Mouse (Mus musculus): ENCODE measurements around the gene Cers3. TPM values are rescaled to one million over a fixed set of nuclear protein-coding genes. Genes with fewer than 3 reads are reported as not detected.

The Cers3 gene
- polyA plus RNA-seq, 1 experiment from 2014 or later, result 5.5 TPM

DNA sequence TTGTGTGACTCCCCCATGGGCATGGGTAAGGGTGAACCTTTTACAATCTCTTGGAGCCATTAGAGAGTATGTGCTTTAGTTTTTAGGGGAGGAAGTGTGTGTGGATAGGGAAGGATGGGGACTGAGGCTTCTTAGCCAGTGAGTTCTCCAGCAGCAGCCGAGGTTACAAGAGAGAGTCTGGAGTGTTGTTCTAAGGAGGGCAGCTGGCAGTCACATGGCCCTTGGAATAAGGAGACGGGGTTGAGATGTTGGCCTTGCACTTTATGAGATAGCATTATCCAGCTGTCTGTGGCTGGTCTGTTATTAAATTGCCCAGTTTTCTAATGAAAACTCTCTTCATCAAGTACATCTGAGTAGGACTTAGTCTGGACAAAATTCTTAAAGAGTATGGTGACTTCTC is 100.5 kb downstream of the Cers3 start:
- Histone ChIP-seq H3K4me3 (no peak overlapping the region), H3K4me1 (peaks cover 36% of the 10 kb centered on the region), H3K9me3 (no peaks in the 10 kb centered on the region), H3K27me3 (no peaks in the 10 kb centered on the region), H3K9ac (no peak overlapping the region), H3K4me2 (no peak overlapping the region), H3K27ac (no peak overlapping the region), H3K36me3 (no peaks in the 10 kb centered on the region)
- no peak for ATAC-seq (ENCODE audit: borderline replicate concordance, extremely low read depth, low FRiP score, low TSS enrichment)
- 23% methylated on average over 2 of the region's 2 CpGs for WGBS

GRCm38 (mm10) chr7:66846582-66846981 is 103.3 kb downstream of the Cers3 start:
- Histone ChIP-seq H3K4me3 (no peak overlapping the region), H3K4me1 (peaks cover 24% of the 10 kb centered on the region), H3K27me3 (no peaks in the 10 kb centered on the region), H3K36me3 (no peaks in the 10 kb centered on the region), H3K9ac (no peak overlapping the region), H3K27ac (no peak overlapping the region), H3K4me2 (no peak overlapping the region), H3K9me3 (no peaks in the 10 kb centered on the region)
- no peak for ATAC-seq (ENCODE audit: borderline replicate concordance, extremely low read depth, low FRiP score, low TSS enrichment)
- 67% methylated on average over 6 of the region's 6 CpGs for WGBS

DNA sequence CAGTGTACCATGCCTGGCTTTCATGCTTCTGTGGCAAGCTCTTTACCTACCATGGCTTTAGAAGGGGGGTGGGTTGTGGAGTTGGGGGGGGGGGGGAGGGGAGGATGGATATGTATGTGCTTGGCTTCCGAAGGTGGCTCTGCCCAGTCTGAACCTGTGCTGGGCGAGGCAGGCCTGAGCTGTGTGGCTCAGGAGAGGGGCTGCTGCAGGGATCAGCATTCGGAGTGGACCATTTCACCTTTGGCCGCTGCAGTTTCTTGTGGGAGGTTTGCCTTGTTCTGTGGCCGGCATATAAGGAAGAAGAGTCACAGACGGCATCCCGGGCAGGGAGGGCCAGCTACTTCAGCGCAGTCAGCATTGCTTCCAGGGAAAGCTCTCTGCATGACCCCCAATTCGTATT is 104.0 kb downstream of the Cers3 start:
- no peak overlapping the region for H3K4me2 ChIP-seq
- no peak for ATAC-seq (ENCODE audit: borderline replicate concordance, extremely low read depth, low FRiP score, low TSS enrichment)
- no peaks in the 10 kb centered on the region for H3K9me3 ChIP-seq
- 69% methylated on average over 9 of the region's 9 CpGs for WGBS
- peaks cover 18% of the 10 kb centered on the region for H3K4me1 ChIP-seq
- H3K27ac ChIP-seq, result no peak overlapping the region
- no peaks in the 10 kb centered on the region for H3K27me3 ChIP-seq
- no peak overlapping the region for H3K4me3 ChIP-seq
- no peak overlapping the region for H3K9ac ChIP-seq
- no peaks in the 10 kb centered on the region for H3K36me3 ChIP-seq

GRCm38 (mm10) chr7:66849316-66849715 is 106.0 kb downstream of the Cers3 start:
- Histone ChIP-seq H3K9me3 (no peaks in the 10 kb centered on the region), H3K4me3 (no peak overlapping the region), H3K9ac (no peak overlapping the region), H3K4me2 (no peak overlapping the region), H3K27ac (no peak overlapping the region), H3K27me3 (no peaks in the 10 kb centered on the region), H3K4me1 (peaks cover 4% of the 10 kb centered on the region; the same call in 1 of the 2 replicates), H3K36me3 (no peaks in the 10 kb centered on the region)
- 94% methylated on average over 6 of the region's 6 CpGs for WGBS
- ATAC-seq (ENCODE audit: borderline replicate concordance, extremely low read depth, low FRiP score, low TSS enrichment), result no peak

DNA sequence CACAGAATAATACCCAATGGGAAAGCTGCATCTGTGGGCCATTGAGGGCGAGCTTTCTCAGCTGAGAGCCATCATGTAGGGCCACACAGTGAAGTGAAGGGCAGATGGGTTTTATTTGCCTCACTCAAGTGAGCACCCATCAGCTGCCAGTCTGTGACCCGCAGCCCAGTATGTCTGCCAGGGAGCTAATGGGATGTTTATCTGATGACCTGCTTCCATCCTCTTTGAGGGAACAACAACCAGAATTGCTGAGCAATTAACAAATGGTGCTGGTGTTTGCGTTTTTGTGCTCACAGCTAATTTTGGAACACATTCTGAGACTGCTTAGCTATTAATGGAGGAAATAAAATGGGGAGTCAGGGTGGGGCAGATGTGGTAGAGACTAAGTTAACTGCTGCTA is 108.9 kb downstream of the Cers3 start:
- no peaks in the 10 kb centered on the region for H3K4me1 ChIP-seq
- peak; percentile 78; the same call in 1 of the 2 replicates for ATAC-seq (ENCODE audit: borderline replicate concordance, extremely low read depth, low FRiP score, low TSS enrichment)
- 0 out of 2 replicates have a peak overlapping the region, but pooled peaks have one; percentile 1 for H3K27ac ChIP-seq
- H3K4me3 ChIP-seq, result no peak overlapping the region
- H3K4me2 ChIP-seq, result no peak overlapping the region
- H3K36me3 ChIP-seq, result peaks cover 3% of the 10 kb centered on the region; the same call in 1 of the 2 replicates
- H3K27me3 ChIP-seq, result no peaks in the 10 kb centered on the region
- WGBS, result 42% methylated on average over 3 of the region's 3 CpGs
- no peaks in the 10 kb centered on the region for H3K9me3 ChIP-seq
- no peak overlapping the region for H3K9ac ChIP-seq

GRCm38 (mm10) chr7:66857610-66858009 is 114.3 kb downstream of the Cers3 start:
- no peak overlapping the region for H3K4me2 ChIP-seq
- H3K36me3 ChIP-seq, result peaks cover 3% of the 10 kb centered on the region; the same call in 1 of the 2 replicates
- no peak overlapping the region for H3K4me3 ChIP-seq
- H3K27me3 ChIP-seq, result no peaks in the 10 kb centered on the region
- 83% methylated on average over 1 of the region's 1 CpGs for WGBS
- no peaks in the 10 kb centered on the region for H3K9me3 ChIP-seq
- no peak for ATAC-seq (ENCODE audit: borderline replicate concordance, extremely low read depth, low FRiP score, low TSS enrichment)
- peak overlapping the region; percentile 76 for H3K27ac ChIP-seq
- peaks cover 8% of the 10 kb centered on the region for H3K4me1 ChIP-seq
- no peak overlapping the region for H3K9ac ChIP-seq

DNA sequence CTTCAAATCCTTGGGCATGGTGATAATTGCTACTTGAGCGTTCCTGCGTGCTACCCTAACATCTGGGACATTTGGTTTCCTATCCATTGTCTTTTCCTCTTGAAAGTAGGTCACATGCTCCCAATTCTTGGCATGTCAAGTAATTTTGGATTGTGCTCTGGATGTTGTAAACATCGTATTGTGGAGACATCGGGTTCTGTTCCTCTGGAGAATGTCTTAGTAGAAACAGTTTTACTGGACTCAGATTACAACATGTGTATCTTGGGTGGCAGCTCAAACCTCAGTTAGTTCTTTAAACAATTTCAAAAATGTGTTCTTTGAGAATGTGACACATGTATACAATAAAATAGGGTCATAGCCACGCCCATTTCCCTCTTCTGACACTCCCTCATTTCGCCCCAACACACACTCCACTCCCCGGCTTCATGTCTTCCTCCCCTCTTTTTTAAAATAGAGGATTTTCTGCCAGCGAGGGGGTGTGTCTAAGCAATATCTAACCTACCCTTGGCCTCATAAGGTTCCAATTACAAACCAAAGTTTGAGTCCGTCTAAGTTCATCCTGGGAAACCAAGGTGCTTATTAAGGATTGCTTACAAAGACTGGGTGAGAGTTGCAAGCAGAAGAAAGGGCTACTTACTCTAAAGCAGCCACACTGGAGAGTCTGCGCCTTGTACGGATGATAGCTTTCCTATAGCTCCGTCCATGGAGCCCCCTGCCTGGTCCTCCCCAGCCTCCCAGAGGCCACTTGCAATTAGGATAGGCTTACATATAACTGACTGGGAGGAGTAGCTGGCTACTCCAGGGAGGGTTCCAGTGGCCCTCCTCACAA is 115.2 kb downstream of the Cers3 start:
- H3K9me3 ChIP-seq, result no peaks in the 10 kb centered on the region
- ATAC-seq (ENCODE audit: borderline replicate concordance, extremely low read depth, low FRiP score, low TSS enrichment), result peak; percentile 85
- H3K4me1 ChIP-seq, result peaks cover 8% of the 10 kb centered on the region
- 37% methylated on average over 12 of the region's 12 CpGs for WGBS
- H3K4me2 ChIP-seq, result no peak overlapping the region
- no peak overlapping the region for H3K9ac ChIP-seq
- H3K27ac ChIP-seq, result peak overlapping the region; percentile 76
- H3K36me3 ChIP-seq, result peaks cover 3% of the 10 kb centered on the region; the same call in 1 of the 2 replicates
- H3K27me3 ChIP-seq, result no peaks in the 10 kb centered on the region
- H3K4me3 ChIP-seq, result no peak overlapping the region

DNA sequence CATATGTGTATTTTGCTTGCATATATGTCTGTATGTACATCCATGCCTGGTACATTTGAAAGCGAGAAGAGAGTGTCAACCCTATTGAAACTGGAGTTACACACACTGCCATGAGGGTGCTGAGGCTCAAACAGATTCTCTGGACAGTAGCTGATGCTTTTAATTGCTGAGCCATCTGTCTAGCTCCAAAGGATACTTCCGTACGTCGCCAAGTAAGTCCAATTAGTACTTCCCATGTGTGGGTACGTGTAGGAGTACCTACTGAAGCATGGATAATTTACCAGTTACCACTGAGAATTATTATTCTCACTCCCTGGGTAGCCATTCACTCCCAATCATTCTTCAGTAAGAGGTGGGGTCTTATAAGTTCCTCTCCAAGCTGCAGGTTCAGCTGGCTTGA is 115.9 kb downstream of the Cers3 start:
- Histone ChIP-seq H3K9me3 (no peaks in the 10 kb centered on the region), H3K36me3 (peaks cover 3% of the 10 kb centered on the region; the same call in 1 of the 2 replicates), H3K27me3 (no peaks in the 10 kb centered on the region), H3K9ac (no peak overlapping the region), H3K4me2 (no peak overlapping the region), H3K4me1 (peaks cover 8% of the 10 kb centered on the region), H3K4me3 (no peak overlapping the region), H3K27ac (no peak overlapping the region)
- WGBS, result 89% methylated on average over 5 of the region's 5 CpGs
- ATAC-seq (ENCODE audit: borderline replicate concordance, extremely low read depth, low FRiP score, low TSS enrichment), result no peak

- Histone ChIP-seq H3K36me3 (no peaks in the 10 kb centered on the region), H3K27ac (peak overlapping the region; percentile 90), H3K4me1 (peaks cover 47% of the 10 kb centered on the region), H3K27me3 (no peaks in the 10 kb centered on the region), H3K9me3 (no peaks in the 10 kb centered on the region), H3K9ac (0 out of 2 replicates have a peak overlapping the region, but pooled peaks have one; percentile 5), H3K4me3 (no peak overlapping the region), H3K4me2 (no peak overlapping the region)
- ATAC-seq (ENCODE audit: borderline replicate concordance, extremely low read depth, low FRiP score, low TSS enrichment), result no peak
- 55% methylated on average over 19 of the region's 19 CpGs for WGBS
Observed at GRCm38 (mm10) chr7:66866944-66867718, 123.8 kb downstream of the Cers3 start.

GRCm38 (mm10) chr7:66867719-66868501 is 124.6 kb downstream of the Cers3 start:
- WGBS, result 37% methylated on average over 13 of the region's 13 CpGs
- Histone ChIP-seq H3K4me1 (peaks cover 53% of the 10 kb centered on the region), H3K27me3 (no peaks in the 10 kb centered on the region), H3K27ac (peak overlapping the region; percentile 90), H3K4me2 (0 out of 2 replicates have a peak overlapping the region, but pooled peaks have one; percentile 2), H3K4me3 (no peak overlapping the region), H3K36me3 (no peaks in the 10 kb centered on the region), H3K9ac (0 out of 2 replicates have a peak overlapping the region, but pooled peaks have one; percentile 5), H3K9me3 (no peaks in the 10 kb centered on the region)
- peak; percentile 66; the same call in 1 of the 2 replicates for ATAC-seq (ENCODE audit: borderline replicate concordance, extremely low read depth, low FRiP score, low TSS enrichment)

GRCm38 (mm10) chr7:66871520-66871919 is 128.2 kb downstream of the Cers3 start:
- Histone ChIP-seq H3K36me3 (0 out of 2 replicates have a peak, but pooled peaks cover 7% of the 10 kb centered on the region), H3K27ac (peak overlapping the region; percentile 93), H3K27me3 (no peaks in the 10 kb centered on the region), H3K9me3 (no peaks in the 10 kb centered on the region), H3K4me3 (no peak overlapping the region), H3K4me1 (peaks cover 49% of the 10 kb centered on the region), H3K4me2 (no peak overlapping the region), H3K9ac (no peak overlapping the region)
- peak; percentile 79 for ATAC-seq (ENCODE audit: borderline replicate concordance, extremely low read depth, low FRiP score, low TSS enrichment)
- 36% methylated on average over 7 of the region's 7 CpGs for WGBS
